Mouse (Mus musculus) limb, embryonic 14.5 days (tissue): ENCODE data around the gene Ppm1e. TPM values are rescaled to one million over a fixed set of nuclear protein-coding genes. Genes with fewer than 3 reads are reported as not detected.

ENCODE experiments used
- ATAC-seq: fragments of 200-750 bp; cut with Nextera tagmentation; 2 replicates; pipeline ENCODE4 v1.8.0; 2017; ENCODE audit warnings: low read depth, moderate number of reproducible peaks, moderate TSS enrichment; ENCODE audit not compliant: low FRiP score
- DNase-seq: peaks from one replicate; pipeline ENCODE4 v3.0.0-alpha.2; 2015; ENCODE audit warnings: low spot score
- H3K27ac ChIP-seq: fragments of 300-500 bp; sonication (generic); replicated peaks from 2 replicates; pipeline ENCODE4 v1.5.1; 2014; ENCODE audit warnings: low read depth, mild to moderate bottlenecking, low read length, moderate library complexity, mixed read lengths
- H3K27me3 ChIP-seq: fragments of 300-500 bp; sonication (generic); 2 replicates; pipeline ENCODE4 v1.6.1; 2014; ENCODE audit warnings: low read length, mixed read lengths; ENCODE audit not compliant: control insufficient read depth, insufficient read depth
- H3K36me3 ChIP-seq: fragments of 300-500 bp; sonication (generic); 2 replicates; pipeline ENCODE4 v1.6.1; 2014; ENCODE audit warnings: mild to moderate bottlenecking, low read length, moderate library complexity, mixed read lengths; ENCODE audit not compliant: control insufficient read depth, insufficient read depth
- H3K4me1 ChIP-seq: fragments of 300-500 bp; sonication (generic); 2 replicates; pipeline ENCODE4 v1.6.1; 2014; ENCODE audit warnings: antibody characterized with exemption, low read length, mixed read lengths; ENCODE audit not compliant: control insufficient read depth, insufficient read depth
- H3K4me2 ChIP-seq: fragments of 300-500 bp; sonication (generic); replicated peaks from 2 replicates; pipeline ENCODE4 v1.6.1; 2014; ENCODE audit warnings: low read depth, mild to moderate bottlenecking, low read length, moderate library complexity; ENCODE audit not compliant: severe bottlenecking
- H3K4me3 ChIP-seq: fragments of 300-500 bp; sonication (generic); replicated peaks from 2 replicates; pipeline ENCODE4 v1.5.1; 2014; ENCODE audit warnings: low read length
- H3K9ac ChIP-seq: fragments of 300-500 bp; sonication (generic); 2 replicates; pipeline ENCODE4 v1.6.1; 2014; ENCODE audit warnings: mild to moderate bottlenecking, low read depth, low read length, moderate library complexity; ENCODE audit not compliant: severe bottlenecking
- H3K9me3 ChIP-seq: fragments of 300-500 bp; sonication (generic); 2 replicates; pipeline ENCODE4 v1.6.1; 2016; ENCODE audit warnings: low read length; ENCODE audit not compliant: control insufficient read depth
- POLR2A ChIP-seq: fragments of 200-500 bp; IDR thresholded peaks from 2 replicates; pipeline ENCODE4 v1.8.0; 2012; ENCODE audit warnings: inconsistent platforms, mild to moderate bottlenecking, moderate library complexity, borderline replicate concordance; ENCODE audit not compliant: insufficient read depth, insufficient read length; ENCODE audit errors: extremely low read depth
- WGBS: fragments of 180-500 bp; shearing (Covaris S2); extraction: QIAGEN DNeasy Blood & Tissue Kit; methylation state at CpG from one replicate; pipeline ENCODE4 v1.1.7; 2014; 5-methylcytosine and 5-hydroxymethylcytosine counted together
- polyA plus RNA-seq, 2 experiments: library from polyadenylated mRNA; depleted of rRNA in 1 of 2; stranded (reverse) in 1 of 2; unstranded in 1 of 2; fragments of >200 nt; fragmentation: Nextera tagmentation in 1 of 2; extraction: Ambion mirVana in 1 of 2; gene quantifications; 2 replicates each; pipeline versions ENCODE4 v1.2.1 to v1.2.3; 2012 to 2014

Ppm1e gene
- polyA plus RNA-seq, 2 experiments = 2.6 to 3.1 TPM

- ATAC-seq (no peak), DNase-seq (no peak)
- WGBS = 78% methylated on average over 8 of the region's 8 CpGs
- H3K27ac ChIP-seq = no peak overlapping the region
- no peaks in the 10 kb centered on the region for H3K36me3 ChIP-seq
- H3K4me1 ChIP-seq = no peaks in the 10 kb centered on the region
- H3K9me3 ChIP-seq = no peaks in the 10 kb centered on the region
- no peak for TF ChIP-seq POLR2A
- no peak overlapping the region for H3K4me2 ChIP-seq
- H3K27me3 ChIP-seq = no peaks in the 10 kb centered on the region
- H3K9ac ChIP-seq = no peak overlapping the region
- H3K4me3 ChIP-seq = no peak overlapping the region
Observed at GRCm38 (mm10) chr11:87309329-87310074, 49.3 kb downstream of the Ppm1e start.

- WGBS = 80% methylated on average over 5 of the region's 5 CpGs
- DNase-seq = no peak
- Histone ChIP-seq H3K4me3 (no peak overlapping the region), H3K4me1 (no peaks in the 10 kb centered on the region), H3K36me3 (no peaks in the 10 kb centered on the region), H3K4me2 (no peak overlapping the region), H3K9ac (no peak overlapping the region), H3K27ac (no peak overlapping the region), H3K27me3 (no peaks in the 10 kb centered on the region), H3K9me3 (no peaks in the 10 kb centered on the region)
- ATAC-seq = no peak
- TF ChIP-seq POLR2A = no peak
Observed at GRCm38 (mm10) chr11:87299066-87299465, 59.8 kb downstream of the Ppm1e start.

GRCm38 (mm10) chr11:87296467-87296866 lies 62.4 kb downstream of the Ppm1e start:
- no peak for ATAC-seq
- no peak for TF ChIP-seq POLR2A
- no peaks in the 10 kb centered on the region for H3K4me1 ChIP-seq
- H3K9me3 ChIP-seq = no peaks in the 10 kb centered on the region
- no peak overlapping the region for H3K9ac ChIP-seq
- no peak for DNase-seq
- no peak overlapping the region for H3K4me2 ChIP-seq
- 90% methylated on average over 6 of the region's 6 CpGs for WGBS
- H3K36me3 ChIP-seq = no peaks in the 10 kb centered on the region
- no peak overlapping the region for H3K27ac ChIP-seq
- H3K4me3 ChIP-seq = no peak overlapping the region
- no peaks in the 10 kb centered on the region for H3K27me3 ChIP-seq

- Histone ChIP-seq H3K4me1 (no peaks in the 10 kb centered on the region), H3K27me3 (no peaks in the 10 kb centered on the region), H3K9ac (no peak overlapping the region), H3K9me3 (no peaks in the 10 kb centered on the region), H3K4me2 (no peak overlapping the region), H3K4me3 (no peak overlapping the region), H3K36me3 (no peaks in the 10 kb centered on the region), H3K27ac (no peak overlapping the region)
- WGBS = 87% methylated on average over 2 of the region's 2 CpGs
- TF ChIP-seq POLR2A = no peak
- no peak for ATAC-seq
- no peak for DNase-seq
Observed at GRCm38 (mm10) chr11:87295636-87296035, 63.2 kb downstream of the Ppm1e start.

GRCm38 (mm10) chr11:87289313-87289712 lies 69.5 kb downstream of the Ppm1e start:
- DNase-seq = no peak
- Histone ChIP-seq H3K27ac (no peak overlapping the region), H3K4me1 (no peaks in the 10 kb centered on the region), H3K27me3 (no peaks in the 10 kb centered on the region), H3K4me2 (no peak overlapping the region), H3K4me3 (no peak overlapping the region), H3K9ac (no peak overlapping the region), H3K9me3 (no peaks in the 10 kb centered on the region), H3K36me3 (no peaks in the 10 kb centered on the region)
- no peak for TF ChIP-seq POLR2A
- WGBS = 87% methylated on average over 8 of the region's 8 CpGs
- no peak for ATAC-seq
